Mouse (Mus musculus) cerebellum, adult 11-12 months (tissue): ENCODE data around the gene Nr1d1.
A peak's percentile ranks its signal among the peaks of the same experiment; 100 is the strongest.

Source experiments
- DNase-seq: peaks from one replicate; pipeline ENCODE4 v3.0.0; 2022

The Nr1d1 gene

DNA sequence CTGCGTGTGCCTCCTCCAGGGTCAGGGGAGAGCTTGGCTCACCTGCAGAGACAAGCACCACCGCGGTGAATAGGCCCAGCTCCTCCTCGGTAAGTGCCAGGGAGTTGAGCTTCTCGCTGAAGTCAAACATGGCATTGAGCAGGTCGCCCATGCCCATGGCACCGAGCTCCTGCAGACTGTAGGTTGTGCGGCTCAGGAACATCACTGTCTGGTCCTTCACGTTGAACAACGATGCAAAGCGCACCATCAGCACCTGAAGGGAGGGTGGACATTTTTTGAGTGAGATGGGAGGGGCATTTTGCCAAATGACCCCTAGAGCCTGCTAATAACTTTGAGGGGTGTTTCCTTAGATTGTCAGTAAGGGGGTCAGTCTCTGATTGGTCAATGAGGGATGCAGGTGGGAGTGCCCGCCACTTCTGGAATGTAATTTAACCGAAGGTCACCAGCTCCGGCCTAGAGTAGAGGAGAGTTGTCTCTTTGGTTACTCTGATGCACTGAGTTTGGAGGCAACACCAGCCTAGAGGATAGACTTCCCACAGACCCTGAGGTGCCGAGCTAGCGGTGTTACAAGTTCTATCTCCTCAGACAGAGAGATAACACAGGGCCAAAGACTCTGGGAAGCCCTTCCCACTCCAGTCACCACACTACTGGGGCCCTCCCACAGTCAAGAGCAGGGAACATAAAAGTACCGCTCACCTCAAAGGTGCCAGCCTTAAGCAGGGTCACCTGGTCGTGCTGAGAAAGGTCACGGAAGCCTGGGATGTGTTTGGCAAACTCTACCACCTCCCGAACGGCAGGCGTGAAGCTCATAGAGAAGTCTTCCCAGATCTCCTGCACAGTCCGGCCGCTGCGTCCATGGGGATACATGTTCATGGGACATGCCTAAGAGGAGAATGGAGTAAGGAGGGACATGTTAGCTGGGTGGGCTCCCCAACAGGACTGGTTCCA is 5.9 kb downstream of the Nr1d1 start:
- DNase-seq: peak; percentile 58

DNA sequence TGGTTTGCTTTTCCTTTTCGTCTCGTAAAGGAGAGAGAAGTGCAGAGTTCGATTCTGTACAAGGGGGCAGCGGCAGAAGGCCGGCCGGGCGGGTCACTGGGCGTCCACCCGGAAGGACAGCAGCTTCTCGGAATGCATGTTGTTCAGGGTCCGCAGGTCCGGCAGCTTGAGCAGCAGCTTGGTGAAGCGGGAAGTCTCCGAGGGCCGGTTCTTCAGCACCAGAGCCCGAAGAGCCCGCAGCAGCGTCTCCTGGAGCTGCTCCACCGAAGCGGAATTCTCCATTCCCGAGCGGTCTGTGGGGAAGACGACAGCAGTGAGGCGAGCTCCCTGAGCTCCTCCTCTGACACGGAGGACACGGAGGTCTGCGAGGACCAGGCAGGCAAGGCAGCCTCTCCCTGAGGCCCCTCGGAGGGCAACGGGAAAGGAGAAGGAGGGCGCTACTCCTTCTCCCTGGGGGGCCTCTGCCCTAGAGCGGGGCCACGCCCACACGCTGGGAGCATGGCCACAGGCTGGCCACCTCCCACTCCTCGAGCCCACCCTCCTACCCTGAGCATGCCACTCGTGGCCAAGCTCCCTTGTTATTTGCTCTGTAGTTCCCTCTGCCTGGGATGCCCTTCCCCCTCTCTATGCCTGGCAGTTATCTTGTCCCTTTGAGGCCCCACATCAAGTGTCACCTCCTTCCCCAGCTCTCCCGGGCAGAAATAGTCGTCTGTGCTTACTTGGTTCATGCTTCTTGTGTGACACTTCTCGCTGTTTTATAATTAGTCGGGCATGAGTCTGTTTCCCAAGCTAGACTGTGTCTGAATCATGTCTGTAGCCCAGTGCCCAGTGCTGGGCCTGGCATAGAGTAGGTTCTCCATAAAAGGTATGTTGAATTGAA is 6.8 kb downstream of the Nr1d1 start:
- DNase-seq: peak; percentile 64

DNA sequence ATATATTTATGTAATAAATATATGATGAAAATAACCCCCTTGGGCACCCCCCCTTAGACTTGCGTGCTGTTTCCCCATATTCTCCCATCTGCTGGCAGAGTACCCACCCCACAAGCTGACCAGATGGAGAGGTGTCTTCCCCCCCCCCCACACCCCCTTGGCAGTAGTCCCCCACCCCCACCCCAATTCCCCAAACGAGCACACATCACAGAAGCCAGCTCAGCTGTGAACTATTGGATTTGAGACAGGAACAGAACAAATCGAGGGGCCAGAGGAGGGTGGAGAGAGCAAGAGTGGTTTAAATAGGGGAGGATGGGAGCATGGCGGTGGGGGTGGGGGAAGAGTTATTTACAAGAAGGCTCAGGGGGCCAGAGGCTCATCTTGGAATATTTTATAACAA is 7.4 kb downstream of the Nr1d1 start:
- peak; percentile 45 for DNase-seq

DNA sequence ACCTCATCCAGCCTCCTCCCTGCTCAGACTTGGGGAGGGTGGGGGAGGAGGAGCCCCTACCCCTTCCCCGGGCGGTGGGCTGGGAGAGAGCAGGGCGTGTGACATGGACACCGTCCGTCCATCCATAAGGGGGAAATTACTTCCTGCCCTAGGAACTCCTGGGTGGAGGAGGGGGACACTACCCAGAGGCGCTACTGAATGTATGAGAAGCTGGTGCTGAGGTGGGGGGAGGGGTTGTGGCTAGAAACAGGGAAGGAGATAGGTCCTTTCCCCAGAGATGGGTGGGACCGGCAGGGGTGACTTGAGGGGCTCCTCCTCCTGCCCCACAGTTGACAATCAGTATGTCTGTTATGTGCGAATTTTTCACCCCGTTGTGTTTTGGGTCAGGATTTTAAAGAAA is 7.9 kb downstream of the Nr1d1 start:
- peak; percentile 70 for DNase-seq

DNA sequence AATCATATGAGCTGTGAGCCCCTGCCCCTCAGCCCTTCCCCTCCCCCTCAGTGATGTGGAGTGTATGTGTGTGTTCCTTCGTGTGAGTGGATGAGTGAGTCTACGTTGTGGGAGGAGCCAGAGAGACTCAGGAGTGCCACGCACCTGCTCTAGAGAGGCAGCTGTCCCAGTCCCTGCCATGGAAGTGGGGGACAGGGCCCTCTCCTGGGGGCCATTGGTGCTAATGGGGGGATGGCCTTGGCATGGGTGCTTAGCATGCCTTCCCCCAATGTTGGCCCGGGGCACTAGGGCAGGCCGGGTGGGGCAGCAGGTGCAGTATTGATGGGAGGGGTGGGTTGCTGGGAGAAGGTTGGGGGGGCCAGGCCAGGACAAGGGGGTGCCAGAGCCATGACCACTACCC is 8.3 kb downstream of the Nr1d1 start:
- DNase-seq: peak; percentile 72

DNA sequence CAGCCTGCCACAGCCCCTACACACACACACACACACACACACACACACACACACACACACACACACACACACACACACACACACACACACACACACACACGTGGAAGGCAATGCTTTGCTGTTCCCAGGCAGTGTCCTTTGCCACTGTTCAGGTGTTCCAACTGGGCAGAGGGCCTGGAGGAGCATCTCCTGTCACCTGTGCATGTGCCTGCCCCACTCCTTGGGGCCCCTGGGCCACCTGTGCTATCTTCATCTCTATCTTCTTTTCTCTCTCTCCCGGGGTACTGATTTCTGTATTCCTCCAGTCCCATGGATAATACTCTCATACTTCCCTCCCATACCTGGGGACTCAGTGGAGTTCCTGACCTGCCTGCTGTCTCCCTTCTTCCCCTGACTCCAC is 8.8 kb downstream of the Nr1d1 start:
- peak; percentile 60 for DNase-seq

DNA sequence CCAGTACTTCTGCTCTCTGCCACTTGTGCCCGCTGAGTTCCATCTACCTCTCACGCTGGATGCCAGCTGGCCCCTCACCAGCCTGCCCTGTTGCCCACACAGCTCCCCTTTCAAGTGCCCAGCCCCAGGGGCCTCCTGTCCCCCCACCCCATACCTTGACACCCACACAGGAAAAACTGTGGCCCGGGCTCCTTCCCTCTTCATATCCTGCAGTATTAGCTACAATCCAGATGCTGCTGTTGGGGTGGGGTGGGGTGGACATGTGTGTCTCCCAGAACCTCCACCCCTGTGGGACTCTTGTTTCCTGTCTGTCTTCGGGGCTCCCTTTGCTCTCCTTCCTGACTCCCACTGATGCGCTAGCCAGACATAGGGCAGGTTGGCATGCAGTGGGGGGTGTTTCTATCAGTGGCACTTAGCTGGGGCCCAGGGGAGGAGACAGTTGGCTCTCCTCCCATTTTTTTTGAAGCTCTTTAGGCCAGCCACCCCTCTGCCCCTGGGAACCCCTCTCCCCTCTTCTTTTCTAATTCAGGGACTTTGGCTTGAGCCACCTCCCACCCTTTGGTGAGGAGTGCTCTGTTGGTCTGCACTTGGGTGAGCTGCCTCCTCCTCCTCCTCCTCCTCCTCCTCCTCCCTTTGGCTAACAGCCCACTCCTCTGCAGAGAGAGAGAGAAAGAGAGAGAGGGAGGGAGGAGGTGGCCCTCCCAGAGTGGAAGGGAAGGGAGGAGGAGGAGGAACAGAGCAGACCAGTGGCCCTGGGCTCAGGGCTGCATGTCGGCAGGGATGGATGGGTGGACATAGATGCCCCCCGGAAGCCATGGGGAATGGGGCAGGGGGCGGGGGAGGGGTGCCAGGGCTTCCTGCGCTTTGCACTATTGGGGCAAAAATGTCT is 9.5 kb downstream of the Nr1d1 start:
- peak; percentile 66 for DNase-seq

DNA sequence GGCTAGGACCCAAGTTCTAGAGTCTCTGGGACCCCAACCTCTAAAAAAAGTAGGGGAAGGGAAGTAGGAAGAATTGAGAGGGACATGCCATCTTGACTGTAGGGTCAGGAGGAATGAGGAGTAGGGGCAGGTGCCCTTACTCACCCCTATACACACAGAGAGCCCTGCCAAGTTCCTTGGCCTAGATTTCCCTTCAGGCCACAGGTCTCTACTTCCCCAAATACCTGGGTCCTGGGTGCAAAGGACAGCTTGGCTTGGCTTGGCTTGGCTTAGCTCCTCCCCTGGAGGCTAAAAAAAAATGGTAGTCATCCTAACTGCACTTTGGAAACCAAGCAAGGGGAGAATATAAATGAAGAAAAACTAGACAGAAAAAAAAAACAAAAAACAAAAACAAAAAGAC is 10.4 kb downstream of the Nr1d1 start:
- DNase-seq: no peak

DNA sequence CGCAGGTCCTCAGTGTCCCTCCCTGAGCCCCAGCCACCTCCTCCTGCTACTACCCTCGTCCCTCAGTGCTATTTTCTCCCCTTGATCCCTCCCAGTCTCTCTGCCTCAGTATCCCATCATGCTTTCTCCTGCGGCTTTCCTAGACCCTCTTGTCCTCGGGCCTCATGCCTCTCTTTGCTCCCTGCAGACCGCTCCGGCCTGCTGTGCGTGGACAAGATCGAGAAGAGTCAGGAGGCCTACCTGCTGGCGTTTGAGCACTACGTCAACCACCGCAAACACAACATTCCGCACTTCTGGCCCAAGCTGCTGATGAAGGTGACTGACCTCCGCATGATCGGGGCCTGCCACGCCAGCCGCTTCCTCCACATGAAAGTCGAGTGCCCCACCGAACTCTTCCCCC is 11.0 kb downstream of the Nr1d1 start:
- peak; percentile 44 for DNase-seq

DNA sequence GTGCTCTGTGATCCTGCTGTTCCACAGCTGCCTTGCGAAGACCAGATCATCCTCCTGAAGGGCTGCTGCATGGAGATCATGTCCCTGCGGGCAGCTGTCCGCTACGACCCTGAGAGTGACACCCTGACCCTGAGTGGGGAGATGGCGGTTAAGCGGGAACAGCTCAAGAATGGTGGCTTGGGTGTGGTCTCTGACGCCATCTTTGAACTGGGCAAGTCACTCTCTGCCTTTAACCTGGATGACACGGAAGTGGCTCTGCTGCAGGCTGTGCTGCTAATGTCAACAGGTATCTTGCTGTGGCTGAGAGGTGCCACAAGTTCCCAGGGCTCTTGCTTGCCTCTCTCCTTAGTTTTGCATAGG is 11.7 kb downstream of the Nr1d1 start:
- peak; percentile 34 for DNase-seq

DNA sequence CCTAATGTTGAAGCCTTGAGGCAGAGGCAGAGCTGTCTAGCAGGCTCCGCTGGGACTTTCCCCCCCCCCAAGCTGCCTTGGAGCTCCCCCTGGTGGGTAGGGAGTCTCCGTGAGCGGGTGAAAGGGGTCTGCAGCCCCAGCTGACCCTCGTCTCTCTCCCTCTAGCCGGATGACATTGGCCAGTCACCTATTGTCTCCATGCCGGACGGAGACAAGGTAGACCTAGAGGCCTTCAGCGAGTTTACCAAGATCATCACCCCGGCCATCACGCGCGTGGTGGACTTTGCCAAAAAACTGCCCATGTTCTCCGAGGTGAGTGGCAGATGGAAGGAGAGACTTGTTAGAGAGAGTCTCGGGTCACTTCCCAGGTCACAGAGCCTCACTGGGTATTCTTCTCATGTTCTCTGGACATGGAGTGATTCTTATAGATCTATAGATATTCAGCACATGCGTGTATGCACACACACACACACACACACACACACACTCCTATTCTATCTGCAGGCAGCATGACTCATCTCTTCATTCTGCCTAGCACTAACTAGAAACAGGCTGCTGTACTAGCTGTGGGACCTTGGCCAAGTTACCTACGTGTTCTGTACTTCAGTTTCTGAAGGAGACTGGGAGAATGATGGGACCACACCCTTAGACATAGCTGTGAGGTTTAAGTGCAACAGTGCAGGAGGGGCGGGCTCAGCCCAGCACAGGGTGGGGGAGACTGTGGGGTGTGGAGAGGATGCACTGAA is 12.2 kb downstream of the Nr1d1 start:
- peak; percentile 31 for DNase-seq

DNA sequence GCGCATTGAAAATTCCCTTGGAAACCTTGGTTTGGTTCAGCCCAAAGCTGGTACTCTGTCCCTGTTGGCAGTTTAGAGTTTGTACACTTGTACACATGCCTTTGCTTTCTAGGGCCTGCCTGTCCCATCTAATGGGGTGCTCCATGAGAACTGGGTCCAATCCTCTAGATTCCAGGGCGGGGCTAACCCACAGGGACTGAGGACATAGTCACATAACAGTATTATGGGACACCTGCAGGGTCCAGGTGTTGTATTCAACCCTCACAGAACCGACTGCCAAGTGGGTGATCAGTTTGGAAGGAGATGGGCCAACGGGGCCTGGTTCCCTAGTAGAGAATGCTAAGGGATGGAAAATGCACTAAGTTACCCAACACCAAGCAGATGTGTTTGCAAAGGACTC is 13.2 kb downstream of the Nr1d1 start:
- no peak for DNase-seq

DNA sequence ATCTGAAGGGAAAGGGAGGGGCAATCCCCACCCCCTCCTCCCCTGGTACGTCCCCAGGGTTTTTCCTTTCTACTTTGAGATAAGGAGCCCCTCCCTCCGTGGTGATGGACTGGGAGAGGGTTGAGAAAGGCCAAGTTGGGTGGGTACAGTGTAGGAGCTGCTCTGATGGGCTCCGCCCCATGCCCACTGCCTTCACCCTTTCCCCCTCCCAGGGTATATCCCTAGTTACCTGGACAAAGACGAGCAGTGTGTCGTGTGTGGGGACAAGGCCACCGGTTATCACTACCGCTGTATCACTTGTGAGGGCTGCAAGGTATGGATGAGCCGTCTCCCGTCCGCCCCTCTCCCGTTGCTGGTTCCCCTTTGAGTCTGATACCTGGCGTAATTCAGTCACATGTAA is 18.4 kb downstream of the Nr1d1 start:
- peak; percentile 43 for DNase-seq

DNA sequence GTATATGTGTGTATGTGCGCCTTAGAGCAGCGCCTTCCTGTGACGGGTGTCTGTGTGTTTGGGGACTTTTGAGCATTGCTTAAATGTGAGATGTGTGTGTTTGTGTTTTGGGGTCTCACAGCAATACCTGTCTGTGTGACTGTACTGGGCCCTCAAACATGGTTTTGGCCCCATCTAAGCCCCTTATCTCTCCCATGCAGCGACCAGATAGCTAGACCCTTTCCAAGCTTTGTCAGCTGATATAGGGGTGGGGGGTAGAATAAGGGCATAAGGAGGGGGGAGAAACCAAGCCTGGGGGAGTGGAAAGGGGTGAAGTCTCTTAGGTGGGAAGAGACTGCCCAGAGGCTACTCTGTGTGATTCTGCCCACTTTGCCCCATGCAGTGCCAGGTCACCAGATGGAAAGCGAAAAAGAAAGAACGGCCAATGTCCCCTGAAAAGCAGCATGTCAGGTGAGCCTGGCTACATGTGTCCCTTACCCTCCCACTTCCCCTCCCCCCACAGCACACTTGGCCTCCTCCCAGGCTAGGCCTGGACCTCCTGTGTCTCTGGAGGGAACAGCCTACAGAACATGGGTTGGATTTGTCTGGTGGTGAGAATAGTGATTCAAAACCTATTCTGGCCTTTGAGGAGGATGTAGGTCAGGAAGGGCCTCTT is 19.3 kb downstream of the Nr1d1 start:
- DNase-seq: peak; percentile 70

DNA sequence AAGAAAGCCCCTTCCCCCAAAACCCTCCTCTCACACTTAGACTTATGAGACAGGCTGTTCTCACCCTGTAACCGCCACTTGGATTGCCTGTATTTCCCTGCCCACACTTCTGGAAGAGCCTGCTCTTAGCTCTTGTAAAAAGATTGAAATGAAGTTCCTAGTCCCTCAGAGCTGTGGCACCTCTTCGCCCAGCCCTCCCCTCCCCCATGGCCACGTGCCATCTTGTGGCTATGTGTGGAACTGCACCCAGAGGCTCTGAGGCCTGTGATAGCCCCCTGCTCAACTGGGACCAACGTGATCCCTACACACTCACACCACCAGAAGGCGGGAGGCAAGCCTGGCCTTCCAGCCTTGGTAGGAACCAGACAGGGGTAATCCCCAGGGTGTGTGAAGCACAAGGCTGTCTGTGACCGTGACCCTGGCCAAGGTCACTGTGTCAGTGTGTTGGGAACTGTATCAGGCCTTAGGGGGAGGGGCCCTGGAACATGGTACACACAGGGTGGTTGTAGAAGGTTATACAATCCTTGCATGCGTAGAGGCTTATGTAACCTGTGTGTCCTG is 20.4 kb downstream of the Nr1d1 start:
- DNase-seq: peak; percentile 76

DNA sequence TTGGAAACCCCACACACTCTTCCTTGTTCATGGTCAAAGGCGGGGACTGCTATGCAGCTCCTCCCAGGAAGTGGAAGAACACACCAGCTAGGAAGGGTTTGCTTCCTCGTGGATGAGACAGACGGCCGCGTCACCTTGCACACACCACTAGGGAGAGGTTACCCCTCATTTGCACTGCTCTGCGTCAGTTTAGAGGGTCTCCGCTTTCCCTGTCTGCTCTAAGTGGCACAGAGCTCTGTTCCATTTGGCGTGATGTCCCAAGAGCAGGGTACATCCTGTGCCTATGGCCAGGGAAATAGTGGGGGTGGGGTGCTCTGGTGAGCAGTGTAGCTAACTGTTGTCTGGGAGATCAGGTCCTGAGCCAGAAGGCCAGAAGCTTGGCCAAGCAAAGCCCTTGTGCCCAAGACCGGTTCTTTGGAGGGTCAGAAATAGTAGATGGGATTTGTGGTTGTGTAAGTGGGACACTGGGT is 20.9 kb downstream of the Nr1d1 start:
- DNase-seq: peak; percentile 68

DNA sequence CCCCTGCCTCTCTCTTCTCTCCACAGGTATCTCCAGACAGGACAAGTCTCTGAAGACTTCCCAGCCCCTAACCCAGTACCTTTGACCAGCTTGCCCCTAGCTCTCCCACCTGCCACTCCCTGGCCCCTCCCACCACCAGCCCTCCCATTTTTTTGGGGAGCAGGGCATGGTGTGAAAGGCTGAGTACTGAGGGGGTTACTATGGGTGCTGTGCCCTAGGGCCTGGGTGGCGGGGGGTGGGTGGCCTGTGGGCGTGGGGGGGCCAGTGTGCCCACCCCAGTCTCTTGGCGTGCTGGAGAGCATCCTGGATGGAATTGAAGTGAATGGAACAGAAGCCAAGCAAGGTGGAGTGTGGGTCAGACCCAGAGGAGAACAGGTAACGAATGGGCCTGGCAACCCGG is 21.9 kb downstream of the Nr1d1 start:
- peak; percentile 53 for DNase-seq

DNA sequence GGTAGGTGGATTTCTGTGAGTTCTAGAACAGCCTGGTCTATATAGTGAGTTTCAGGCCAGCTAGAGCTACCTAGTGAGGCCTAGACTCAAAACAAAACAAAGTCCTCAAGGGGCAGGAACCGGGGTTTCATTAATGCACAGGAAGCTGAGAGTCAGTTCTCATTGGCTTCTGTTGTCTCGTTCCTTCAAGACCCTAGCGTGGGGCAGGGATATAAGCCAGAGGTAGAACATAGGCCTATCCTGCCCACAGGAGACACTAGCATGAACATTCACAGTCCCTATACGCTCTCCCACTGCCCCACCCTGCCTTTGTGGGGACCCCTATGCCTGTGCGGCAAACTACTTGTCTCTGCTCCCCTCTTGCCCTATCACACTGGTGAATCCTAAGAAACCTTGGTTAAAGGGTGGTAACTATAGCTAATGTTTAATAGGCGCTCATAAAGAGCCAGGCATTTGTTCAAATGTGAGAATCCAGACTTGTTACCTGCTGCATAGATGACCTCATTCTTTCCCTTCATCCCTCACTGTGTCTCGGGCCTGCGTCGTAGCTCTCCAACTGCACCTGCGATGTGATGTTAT is 22.5 kb downstream of the Nr1d1 start:
- no peak for DNase-seq

DNA sequence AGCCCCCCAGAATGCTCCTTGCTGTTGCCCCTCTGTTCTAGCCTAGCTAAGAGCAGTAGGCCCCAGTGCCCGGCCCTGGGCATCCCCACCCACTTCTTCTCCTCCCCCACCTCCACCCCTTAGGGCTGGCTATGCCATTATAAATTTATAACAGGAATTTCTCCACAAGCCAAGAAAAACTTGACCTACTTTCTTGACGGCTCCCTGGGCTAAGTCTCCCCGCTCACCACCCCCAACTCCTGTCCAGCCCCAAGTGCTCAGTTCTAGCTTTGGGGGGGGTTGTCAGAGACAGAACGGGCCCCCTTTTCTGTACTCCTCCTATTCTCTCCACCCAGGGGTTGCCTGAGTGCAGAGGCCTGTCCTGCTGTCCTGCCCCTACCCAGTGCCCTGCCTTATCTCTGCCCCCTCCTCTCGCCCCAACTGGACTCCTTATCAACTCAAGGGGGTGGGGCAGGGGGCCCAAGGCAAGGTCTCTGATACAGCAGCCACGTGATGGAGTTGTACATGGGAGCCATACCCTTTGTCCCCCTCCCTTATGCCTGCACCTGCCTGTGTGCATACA is 23.8 kb downstream of the Nr1d1 start:
- peak; percentile 72 for DNase-seq
